Mouse (Mus musculus) myocyte (in vitro differentiated cells): ENCODE data around the gene Mttp.

Experiments used
- MAX ChIP-seq: IDR thresholded peaks from one replicate; pipeline ENCODE4 v1.6.1; 2011; ENCODE audit warnings: low read depth, mild to moderate bottlenecking, control low read depth
- POLR2A ChIP-seq: IDR thresholded peaks from one replicate; pipeline ENCODE4 v1.6.1; 2011; ENCODE audit warnings: low read depth, mild to moderate bottlenecking, control low read depth, moderate library complexity; ENCODE audit not compliant: insufficient read length
- POLR2AphosphoS2 ChIP-seq: IDR thresholded peaks from one replicate; pipeline ENCODE4 v1.6.1; 2011; ENCODE audit warnings: low read depth, control low read depth; ENCODE audit not compliant: insufficient read length
- USF1 ChIP-seq: IDR thresholded peaks from one replicate; pipeline ENCODE4 v1.6.1; 2011; ENCODE audit warnings: low read depth, mild to moderate bottlenecking, control low read depth, moderate library complexity

DNA sequence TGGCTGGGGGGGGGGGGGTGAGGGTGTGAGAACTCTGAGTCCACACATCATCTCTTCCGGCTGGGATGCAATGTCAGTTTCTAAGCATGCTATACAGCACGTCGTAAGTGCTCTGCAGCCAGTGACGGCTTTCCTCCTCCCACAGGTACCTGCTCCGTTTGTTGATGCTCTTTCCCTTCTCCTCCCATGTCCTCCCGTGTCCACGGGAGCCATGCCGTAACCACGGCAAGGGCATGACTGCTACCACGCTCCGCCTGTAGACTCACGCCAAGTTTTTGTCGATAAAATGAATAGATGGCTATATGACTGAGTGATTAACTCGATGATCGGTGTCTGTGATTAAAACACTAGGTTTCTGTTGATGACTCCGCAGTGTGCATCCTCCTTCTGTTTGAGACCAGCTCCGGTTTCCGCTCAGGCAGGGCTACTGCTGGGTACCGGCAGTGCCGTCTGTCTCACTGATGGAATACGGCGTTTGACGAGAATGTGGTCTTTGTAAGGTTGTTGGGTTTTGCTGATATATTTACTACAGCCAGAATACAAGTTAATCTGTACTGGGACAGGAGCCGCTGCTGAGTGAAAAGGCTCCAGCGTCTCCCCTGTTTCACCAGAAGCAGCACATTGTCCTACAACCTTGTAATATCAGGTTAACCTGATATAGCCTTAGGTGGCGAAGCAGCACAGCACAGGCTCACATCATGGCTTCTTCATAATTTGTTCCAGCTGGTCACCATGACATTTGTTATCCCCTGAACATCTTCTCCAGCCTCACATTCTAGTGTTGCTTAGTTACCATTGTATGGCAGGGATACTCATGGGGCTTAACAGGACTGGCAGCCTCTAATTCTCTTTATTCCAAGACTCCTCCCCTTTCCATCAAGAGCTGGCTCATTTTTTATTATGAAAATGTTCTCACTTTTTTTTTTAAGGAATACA is 41.5 kb upstream of the Mttp start:
- TF ChIP-seq POLR2A (no peak), POLR2AphosphoS2 (no peak), MAX (no peak), USF1 (no peak)
